Mouse (Mus musculus): Measurements from ENCODE around the gene Il15. TPM values are rescaled to one million over a fixed set of nuclear protein-coding genes. Genes with fewer than 3 reads are reported as not detected.

The Il15 gene
- total and polyA plus RNA-seq, 3 experiments, result not detected

DNA sequence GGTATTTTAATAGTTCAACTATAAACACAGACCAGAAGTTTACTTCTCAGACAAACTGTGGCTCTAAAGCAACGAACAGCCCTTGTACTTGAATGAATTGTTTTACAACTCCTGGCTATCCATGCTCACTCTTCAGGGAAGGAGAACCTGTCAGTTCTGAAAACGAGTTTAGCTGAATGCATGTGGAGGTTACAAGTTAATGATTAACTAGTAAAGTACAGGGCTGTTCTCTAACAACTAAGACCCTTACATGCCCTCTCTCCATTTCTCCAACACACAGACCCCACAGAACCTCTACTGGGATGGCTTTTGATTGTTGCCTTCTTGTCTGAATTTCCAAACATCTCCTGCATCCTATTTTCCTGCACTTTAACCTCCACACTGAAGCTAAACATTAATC lies 53.7 kb downstream of the Il15 start:
- no peaks in the 10 kb centered on the region for H3K9me3 ChIP-seq (replicated peaks; ENCODE audit: insufficient read depth, low read length)
- no peaks in the 10 kb centered on the region for H3K27me3 ChIP-seq (ENCODE audit: control insufficient read depth in 1 of 2, insufficient read depth in 2 of 2, low read length in 2 of 2)
- TF ChIP-seq UBTF (IDR thresholded peaks at IDR 0.05; ENCODE audit: borderline replicate concordance, insufficient read depth, low read depth, low read length) (no peak), MAZ (IDR thresholded peaks at IDR 0.05; ENCODE audit: low read depth, low read length) (no peak), MYB (IDR thresholded peaks at IDR 0.05; ENCODE audit: low read depth, low read length) (no peak), E2F4 (IDR thresholded peaks at IDR 0.05; ENCODE audit: borderline replicate concordance, low read depth, low read length) (no peak), TAL1 (IDR thresholded peaks at IDR 0.05; ENCODE audit: low read length) (no peak), ZNF384 (IDR thresholded peaks at IDR 0.05; ENCODE audit: low read depth, low read length) (no peak), HCFC1 (IDR thresholded peaks at IDR 0.05; ENCODE audit: low read depth, low read length) (no peak)
- no peaks in the 10 kb centered on the region for H3K4me1 ChIP-seq (ENCODE audit: control insufficient read depth in 1 of 2, insufficient read depth in 2 of 2, low read length in 2 of 2)
- no peak for DNase-seq (ENCODE audit: low read depth, low spot score)
- H3K27ac ChIP-seq (ENCODE audit: control insufficient read depth, low read depth, low read length), result no peak overlapping the region
- H3K9ac ChIP-seq (ENCODE audit: control insufficient read depth, low read depth, low read length, poor library complexity, severe bottlenecking), result no peak overlapping the region
- no peak overlapping the region for H3K4me3 ChIP-seq (ENCODE audit: control insufficient read depth in 1 of 2, insufficient read depth in 1 of 2, low read depth in 2 of 2, low read length in 2 of 2)
- no peaks in the 10 kb centered on the region; a peak in 1 of 4 replicates for H3K36me3 ChIP-seq (ENCODE audit: control insufficient read depth in 1 of 2, insufficient read depth in 2 of 2, low read length in 2 of 2)
- no peaks in the 10 kb centered on the region for H3K79me2 ChIP-seq (ENCODE audit: control insufficient read depth, insufficient read depth, low read length, poor library complexity)

- H3K9ac ChIP-seq (ENCODE audit: control insufficient read depth, low read depth, low read length, poor library complexity, severe bottlenecking), result no peak overlapping the region
- no peaks in the 10 kb centered on the region for H3K79me2 ChIP-seq (ENCODE audit: control insufficient read depth, insufficient read depth, low read length, poor library complexity)
- no peaks in the 10 kb centered on the region for H3K9me3 ChIP-seq (replicated peaks; ENCODE audit: insufficient read depth, low read length)
- DNase-seq (ENCODE audit: low read depth, low spot score), result no peak
- no peak overlapping the region for H3K27ac ChIP-seq (ENCODE audit: control insufficient read depth, low read depth, low read length)
- TF ChIP-seq E2F4 (IDR thresholded peaks at IDR 0.05; ENCODE audit: borderline replicate concordance, low read depth, low read length) (no peak), POLR2A (IDR thresholded peaks at IDR 0.05; ENCODE audit: control insufficient read depth in 1 of 2, insufficient read depth in 1 of 2, low read depth in 1 of 2, low read length in 2 of 2, poor library complexity in 1 of 2) (no peak), CTCF (IDR thresholded peaks at IDR 0.05 in 2 of 3, conservative IDR thresholded peaks at IDR 0.05 in 1 of 3; ENCODE audit: control insufficient read depth in 1 of 3, insufficient read depth in 1 of 3, low read depth in 2 of 3, low read length in 3 of 3, poor library complexity in 1 of 3, severe bottlenecking in 1 of 3) (no peak), CHD1 (IDR thresholded peaks at IDR 0.05; ENCODE audit: low read depth, low read length) (no peak), MYC (IDR thresholded peaks at IDR 0.05; ENCODE audit: low read depth, low read length) (no peak)
- H3K4me3 ChIP-seq (ENCODE audit: control insufficient read depth in 1 of 2, insufficient read depth in 1 of 2, low read depth in 2 of 2, low read length in 2 of 2), result no peak overlapping the region
- H3K4me1 ChIP-seq (ENCODE audit: control insufficient read depth in 1 of 2, insufficient read depth in 2 of 2, low read length in 2 of 2), result no peaks in the 10 kb centered on the region
- H3K27me3 ChIP-seq (ENCODE audit: control insufficient read depth in 1 of 2, insufficient read depth in 2 of 2, low read length in 2 of 2), result no peaks in the 10 kb centered on the region
- H3K36me3 ChIP-seq (ENCODE audit: control insufficient read depth in 1 of 2, insufficient read depth in 2 of 2, low read length in 2 of 2), result no peaks in the 10 kb centered on the region
Measured at GRCm38 (mm10) chr8:82346485-82346884, 56.5 kb downstream of the Il15 start.

- no peak overlapping the region for H3K9ac ChIP-seq (ENCODE audit: control insufficient read depth, low read depth, low read length, poor library complexity, severe bottlenecking)
- no peaks in the 10 kb centered on the region for H3K79me2 ChIP-seq (ENCODE audit: control insufficient read depth, insufficient read depth, low read length, poor library complexity)
- no peak overlapping the region for H3K27ac ChIP-seq (ENCODE audit: control insufficient read depth, low read depth, low read length)
- TF ChIP-seq GABPA (IDR thresholded peaks at IDR 0.05; ENCODE audit: low read depth, low read length), result no peak
- no peak overlapping the region for H3K4me3 ChIP-seq (ENCODE audit: control insufficient read depth in 1 of 2, insufficient read depth in 1 of 2, low read depth in 2 of 2, low read length in 2 of 2)
- H3K27me3 ChIP-seq (ENCODE audit: control insufficient read depth in 1 of 2, insufficient read depth in 2 of 2, low read length in 2 of 2), result no peaks in the 10 kb centered on the region; a peak in 1 of 4 replicates
- no peaks in the 10 kb centered on the region for H3K36me3 ChIP-seq (ENCODE audit: control insufficient read depth in 1 of 2, insufficient read depth in 2 of 2, low read length in 2 of 2)
- no peaks in the 10 kb centered on the region for H3K4me1 ChIP-seq (ENCODE audit: control insufficient read depth in 1 of 2, insufficient read depth in 2 of 2, low read length in 2 of 2)
- H3K9me3 ChIP-seq (replicated peaks; ENCODE audit: insufficient read depth, low read length), result no peaks in the 10 kb centered on the region
- DNase-seq (ENCODE audit: low read depth, low spot score), result no peak
Measured at GRCm38 (mm10) chr8:82331675-82332234, 71.3 kb downstream of the Il15 start.
